Mouse (Mus musculus): ENCODE data around the gene Frmpd2.

GRCm38 (mm10) chr14:33548650-33549049 lies 77.2 kb downstream of the Frmpd2 start:
- TF ChIP-seq CTCF (IDR thresholded peaks at IDR 0.05; ENCODE audit: low read depth, low read length) (no peak), POLR2A (IDR thresholded peaks at IDR 0.05; ENCODE audit: insufficient read depth, low read length) (no peak), EP300 (IDR thresholded peaks at IDR 0.05; ENCODE audit: insufficient read depth, low read depth, low read length) (no peak)

All from ES-Bruce4 (cell line).